Mouse (Mus musculus): ENCODE measurements around the gene Zfp846. TPM values are rescaled to one million over a fixed set of nuclear protein-coding genes. Genes with fewer than 3 reads are reported as not detected.
"Not testable (repeated sequence)": the region's sequence is repeated elsewhere in the genome, so short reads cannot be mapped to it uniquely, and the experiment has no call there.

The Zfp846 gene
- polyA plus RNA-seq, 1 experiment from 2014 or later = 34.1 TPM

DNA sequence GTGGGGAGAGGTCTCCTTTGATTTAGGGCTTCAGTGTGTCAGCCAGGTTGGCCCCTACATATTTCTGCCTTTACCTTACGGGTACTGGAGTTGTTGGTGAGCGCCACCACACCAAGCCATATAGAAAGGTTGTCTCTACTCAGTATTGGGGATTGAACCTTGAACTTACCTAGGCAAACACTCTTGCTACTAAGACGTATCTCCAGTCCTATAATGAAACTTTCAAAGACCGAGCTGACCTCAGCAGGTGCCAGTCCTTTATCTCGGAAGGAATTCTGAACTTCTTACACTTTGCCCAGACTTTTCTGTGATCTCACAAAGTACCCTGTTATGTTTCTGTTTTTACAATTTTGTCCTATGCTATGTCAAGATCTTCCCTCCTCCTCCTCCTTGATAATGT is 30.9 kb downstream of the Zfp846 start:
- no peaks in the 10 kb centered on the region for H3K9me3 ChIP-seq (ENCODE audit: control insufficient read depth, low read length)
- ATAC-seq (ENCODE audit: low FRiP score) (no peak), DNase-seq (ENCODE audit: low spot score) (no peak)
- H3K4me2 ChIP-seq (replicated peaks; ENCODE audit: low read depth, low read length) = no peak overlapping the region
- no peaks in the 10 kb centered on the region for H3K36me3 ChIP-seq (ENCODE audit: control insufficient read depth, insufficient read depth, low read length)
- WGBS = 86% methylated on average over 5 of the region's 5 CpGs
- no peak overlapping the region for H3K4me3 ChIP-seq (ENCODE audit: low read depth, low read length)
- no peak overlapping the region for H3K9ac ChIP-seq (ENCODE audit: low read depth, low read length)
- H3K27ac ChIP-seq (ENCODE audit: low read depth, low read length) = no peak overlapping the region
- H3K4me1 ChIP-seq (replicated peaks; ENCODE audit: control insufficient read depth, insufficient read depth, low read length) = no peaks in the 10 kb centered on the region
- no peaks in the 10 kb centered on the region for H3K27me3 ChIP-seq (ENCODE audit: control insufficient read depth, insufficient read depth, low read length)

DNA sequence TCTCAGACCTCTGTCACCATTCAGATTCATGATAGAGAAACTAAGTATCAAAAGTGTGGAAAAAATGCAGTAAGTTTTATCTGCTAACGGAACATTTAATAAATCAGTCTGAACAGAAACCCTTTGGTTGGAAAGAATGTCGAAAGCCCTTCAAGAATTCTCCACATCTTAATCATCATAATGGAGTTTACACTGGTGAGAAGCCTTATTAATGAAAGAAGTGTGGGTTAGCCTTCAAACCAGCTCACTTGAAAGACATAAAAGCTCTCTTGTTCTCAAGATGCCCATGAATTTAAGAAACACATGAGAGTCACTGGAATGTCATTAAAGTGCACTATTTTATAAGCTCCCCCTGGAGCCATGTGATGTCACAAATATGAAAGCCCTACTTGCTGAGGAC is 35.6 kb downstream of the Zfp846 start:
- Histone ChIP-seq H3K27ac (ENCODE audit: low read depth, low read length) (no peak overlapping the region), H3K27me3 (ENCODE audit: control insufficient read depth, insufficient read depth, low read length) (no peaks in the 10 kb centered on the region), H3K9ac (ENCODE audit: low read depth, low read length) (no peak overlapping the region), H3K4me1 (replicated peaks; ENCODE audit: control insufficient read depth, insufficient read depth, low read length) (no peaks in the 10 kb centered on the region), H3K36me3 (ENCODE audit: control insufficient read depth, insufficient read depth, low read length) (no peaks in the 10 kb centered on the region), H3K4me2 (replicated peaks; ENCODE audit: low read depth, low read length) (no peak overlapping the region), H3K9me3 (ENCODE audit: control insufficient read depth, low read length) (no peaks in the 10 kb centered on the region), H3K4me3 (ENCODE audit: low read depth, low read length) (no peak overlapping the region)
- 88% methylated on average over 2 of the region's 2 CpGs for WGBS
- no peak for DNase-seq (ENCODE audit: low spot score)
- no peak for ATAC-seq (ENCODE audit: low FRiP score)

DNA sequence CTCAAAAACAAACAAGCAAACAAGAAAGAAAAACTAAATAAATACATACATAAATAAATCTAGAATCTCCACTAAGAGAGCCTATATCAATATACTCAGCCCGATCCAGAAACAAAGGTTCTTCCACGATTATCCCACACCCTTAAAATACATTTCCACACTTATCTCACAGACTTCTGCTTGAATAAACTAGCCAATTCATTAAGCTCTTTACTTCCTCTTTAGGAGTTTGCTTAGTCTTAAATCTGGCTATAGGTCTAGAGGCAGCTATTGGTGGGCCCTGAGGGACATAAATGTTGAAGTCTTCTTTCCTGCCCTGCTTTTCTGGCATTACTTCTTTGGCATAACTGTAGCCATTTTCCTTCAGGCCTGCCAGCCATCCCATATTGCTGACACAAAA is 50.2 kb downstream of the Zfp846 start:
- ATAC-seq (ENCODE audit: low FRiP score) (no peak), DNase-seq (ENCODE audit: low spot score) (no peak)
- 97% methylated on average over 2 of the region's 2 CpGs for WGBS
- no peaks in the 10 kb centered on the region for H3K9me3 ChIP-seq (ENCODE audit: control insufficient read depth, low read length)
- H3K27me3 ChIP-seq (ENCODE audit: control insufficient read depth, insufficient read depth, low read length) = no peaks in the 10 kb centered on the region
- no peak overlapping the region for H3K27ac ChIP-seq (ENCODE audit: low read depth, low read length)
- no peaks in the 10 kb centered on the region for H3K4me1 ChIP-seq (replicated peaks; ENCODE audit: control insufficient read depth, insufficient read depth, low read length)
- no peak overlapping the region for H3K9ac ChIP-seq (ENCODE audit: low read depth, low read length)
- no peak overlapping the region for H3K4me2 ChIP-seq (replicated peaks; ENCODE audit: low read depth, low read length)
- H3K36me3 ChIP-seq (ENCODE audit: control insufficient read depth, insufficient read depth, low read length) = no peaks in the 10 kb centered on the region
- H3K4me3 ChIP-seq (ENCODE audit: low read depth, low read length) = no peak overlapping the region

DNA sequence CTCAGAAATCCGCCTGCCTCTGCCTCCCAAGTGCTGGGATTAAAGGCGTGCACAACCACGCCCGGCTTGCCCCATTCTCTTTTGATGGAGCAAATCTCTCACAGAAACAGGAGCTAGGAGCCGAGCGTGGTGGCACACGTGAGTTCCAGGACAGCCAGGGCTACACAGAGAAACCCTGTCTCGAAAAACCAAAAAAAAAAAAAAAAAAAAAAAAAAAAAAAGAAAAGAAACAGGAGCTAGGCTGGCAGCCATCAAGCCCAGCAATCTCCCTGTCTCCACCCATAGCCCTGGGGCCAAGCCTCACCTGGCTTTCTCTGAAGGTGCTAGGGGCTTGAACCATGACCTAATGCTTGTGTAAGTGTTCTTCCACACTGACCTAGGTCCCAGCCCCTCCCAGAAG is 54.6 kb downstream of the Zfp846 start:
- H3K9ac ChIP-seq (ENCODE audit: low read depth, low read length); H3K4me2 ChIP-seq (replicated peaks; ENCODE audit: low read depth, low read length); DNase-seq (ENCODE audit: low spot score); ATAC-seq (ENCODE audit: low FRiP score); H3K27me3 ChIP-seq (ENCODE audit: control insufficient read depth, insufficient read depth, low read length); H3K4me1 ChIP-seq (replicated peaks; ENCODE audit: control insufficient read depth, insufficient read depth, low read length); H3K36me3 ChIP-seq (ENCODE audit: control insufficient read depth, insufficient read depth, low read length); H3K9me3 ChIP-seq (ENCODE audit: control insufficient read depth, low read length); H3K4me3 ChIP-seq (ENCODE audit: low read depth, low read length); H3K27ac ChIP-seq (ENCODE audit: low read depth, low read length): not testable (repeated sequence)
- WGBS = 94% methylated on average over 8 of the region's 8 CpGs

- Histone ChIP-seq H3K9ac (ENCODE audit: low read depth, low read length) (no peak overlapping the region), H3K4me3 (ENCODE audit: low read depth, low read length) (no peak overlapping the region), H3K4me2 (replicated peaks; ENCODE audit: low read depth, low read length) (no peak overlapping the region), H3K4me1 (replicated peaks; ENCODE audit: control insufficient read depth, insufficient read depth, low read length) (no peaks in the 10 kb centered on the region), H3K36me3 (ENCODE audit: control insufficient read depth, insufficient read depth, low read length) (no peaks in the 10 kb centered on the region; the same call in 1 of the 2 replicates), H3K27me3 (ENCODE audit: control insufficient read depth, insufficient read depth, low read length) (no peaks in the 10 kb centered on the region), H3K27ac (ENCODE audit: low read depth, low read length) (no peak overlapping the region), H3K9me3 (ENCODE audit: control insufficient read depth, low read length) (no peaks in the 10 kb centered on the region)
- 78% methylated on average over 3 of the region's 3 CpGs for WGBS
- DNase-seq (ENCODE audit: low spot score) (no peak), ATAC-seq (ENCODE audit: low FRiP score) (no peak)
Observed at GRCm38 (mm10) chr9:20636256-20636655, 55.2 kb downstream of the Zfp846 start.

DNA sequence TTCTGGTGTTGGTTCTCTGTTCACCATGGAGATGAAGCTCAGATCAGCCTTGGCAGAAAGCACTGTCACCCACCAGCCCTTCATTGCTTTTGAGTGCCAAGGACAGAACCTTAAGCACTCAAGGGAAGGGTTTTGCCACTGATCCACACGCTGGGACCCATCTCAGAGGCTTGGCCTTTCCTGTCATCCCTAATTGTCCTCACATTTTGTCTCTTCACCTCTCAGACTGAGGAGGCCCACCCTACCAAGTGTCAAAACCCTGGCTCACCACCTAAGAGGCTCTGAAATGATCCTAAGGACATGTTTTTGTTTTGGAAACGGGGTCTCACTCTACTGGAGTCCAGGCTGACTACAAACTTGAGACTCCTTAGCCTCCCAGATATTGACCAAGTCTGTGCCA is 55.7 kb downstream of the Zfp846 start:
- H3K4me3 ChIP-seq (ENCODE audit: low read depth, low read length) = no peak overlapping the region
- no peaks in the 10 kb centered on the region for H3K9me3 ChIP-seq (ENCODE audit: control insufficient read depth, low read length)
- no peaks in the 10 kb centered on the region for H3K27me3 ChIP-seq (ENCODE audit: control insufficient read depth, insufficient read depth, low read length)
- no peaks in the 10 kb centered on the region; the same call in 1 of the 2 replicates for H3K36me3 ChIP-seq (ENCODE audit: control insufficient read depth, insufficient read depth, low read length)
- no peak for ATAC-seq (ENCODE audit: low FRiP score)
- H3K4me1 ChIP-seq (replicated peaks; ENCODE audit: control insufficient read depth, insufficient read depth, low read length) = peaks cover 2% of the 10 kb centered on the region; the same call in 1 of the 2 replicates
- no peak overlapping the region for H3K9ac ChIP-seq (ENCODE audit: low read depth, low read length)
- no peak overlapping the region for H3K27ac ChIP-seq (ENCODE audit: low read depth, low read length)
- H3K4me2 ChIP-seq (replicated peaks; ENCODE audit: low read depth, low read length) = no peak overlapping the region
- 83% methylated on average over 2 of the region's 2 CpGs for WGBS
- no peak for DNase-seq (ENCODE audit: low spot score)

GRCm38 (mm10) chr9:20638552-20638951 is 57.5 kb downstream of the Zfp846 start:
- WGBS = 95% methylated on average over 19 of the region's 19 CpGs
- ATAC-seq (ENCODE audit: low FRiP score) = no peak
- no peak overlapping the region for H3K27ac ChIP-seq (ENCODE audit: low read depth, low read length)

GRCm38 (mm10) chr9:20639486-20639885 is 58.4 kb downstream of the Zfp846 start:
- Histone ChIP-seq H3K9me3 (ENCODE audit: control insufficient read depth, low read length) (no peaks in the 10 kb centered on the region), H3K4me2 (replicated peaks; ENCODE audit: low read depth, low read length) (no peak overlapping the region), H3K9ac (ENCODE audit: low read depth, low read length) (no peak overlapping the region), H3K4me3 (ENCODE audit: low read depth, low read length) (no peak overlapping the region), H3K36me3 (ENCODE audit: control insufficient read depth, insufficient read depth, low read length) (no peaks in the 10 kb centered on the region; the same call in 1 of the 2 replicates), H3K27me3 (ENCODE audit: control insufficient read depth, insufficient read depth, low read length) (no peaks in the 10 kb centered on the region), H3K27ac (ENCODE audit: low read depth, low read length) (no peak overlapping the region), H3K4me1 (replicated peaks; ENCODE audit: control insufficient read depth, insufficient read depth, low read length) (peaks cover 2% of the 10 kb centered on the region; the same call in 1 of the 2 replicates)
- ATAC-seq (ENCODE audit: low FRiP score) (no peak), DNase-seq (ENCODE audit: low spot score) (no peak)
- 95% methylated on average over 4 of the region's 4 CpGs for WGBS

More at GRCm38 (mm10) chr9:20638552-20638951, 57.5 kb downstream of the Zfp846 start:
- no peak overlapping the region for H3K4me3 ChIP-seq (ENCODE audit: low read depth, low read length)
- no peak overlapping the region for H3K4me2 ChIP-seq (replicated peaks; ENCODE audit: low read depth, low read length)
- peaks cover 2% of the 10 kb centered on the region; the same call in 1 of the 2 replicates for H3K4me1 ChIP-seq (replicated peaks; ENCODE audit: control insufficient read depth, insufficient read depth, low read length)
- H3K27me3 ChIP-seq (ENCODE audit: control insufficient read depth, insufficient read depth, low read length) = no peaks in the 10 kb centered on the region
- no peaks in the 10 kb centered on the region for H3K9me3 ChIP-seq (ENCODE audit: control insufficient read depth, low read length)
- H3K36me3 ChIP-seq (ENCODE audit: control insufficient read depth, insufficient read depth, low read length) = no peaks in the 10 kb centered on the region; the same call in 1 of the 2 replicates
- DNase-seq (ENCODE audit: low spot score) = no peak
- no peak overlapping the region for H3K9ac ChIP-seq (ENCODE audit: low read depth, low read length)

DNA sequence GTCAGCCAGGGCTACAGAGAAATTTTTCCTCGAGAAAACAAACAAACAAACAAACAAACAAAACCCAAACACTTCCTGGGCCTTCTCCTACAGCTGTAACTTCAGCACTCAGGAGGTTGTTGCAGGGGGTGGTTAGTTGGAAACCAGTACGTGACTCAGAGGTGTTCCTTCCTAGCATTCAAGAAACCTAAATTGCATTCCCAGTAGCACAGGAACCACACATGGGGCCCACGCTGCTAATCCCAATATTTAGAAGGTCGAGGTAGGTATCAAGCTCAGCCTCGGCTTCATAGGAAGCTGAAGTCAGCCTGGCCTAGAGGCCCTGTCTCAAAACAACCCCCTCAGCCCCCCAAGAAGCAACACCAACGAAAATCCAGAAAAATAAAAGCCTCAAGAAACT is 60.4 kb downstream of the Zfp846 start:
- Histone ChIP-seq H3K9ac (ENCODE audit: low read depth, low read length) (peak overlapping the region; percentile 84), H3K4me3 (ENCODE audit: low read depth, low read length) (peak overlapping the region; percentile 83), H3K27me3 (ENCODE audit: control insufficient read depth, insufficient read depth, low read length) (no peaks in the 10 kb centered on the region), H3K4me1 (replicated peaks; ENCODE audit: control insufficient read depth, insufficient read depth, low read length) (peaks cover 2% of the 10 kb centered on the region; the same call in 1 of the 2 replicates), H3K4me2 (replicated peaks; ENCODE audit: low read depth, low read length) (peak overlapping the region; percentile 97), H3K27ac (ENCODE audit: low read depth, low read length) (0 out of 2 replicates have a peak overlapping the region, but pooled peaks have one; percentile 17), H3K9me3 (ENCODE audit: control insufficient read depth, low read length) (no peaks in the 10 kb centered on the region), H3K36me3 (ENCODE audit: control insufficient read depth, insufficient read depth, low read length) (no peaks in the 10 kb centered on the region; the same call in 1 of the 2 replicates)
- DNase-seq (ENCODE audit: low spot score) = no peak
- WGBS = 35% methylated on average over 6 of the region's 6 CpGs
- no peak for ATAC-seq (ENCODE audit: low FRiP score)

Measured in hindbrain, embryonic 11.5 days (tissue).